Mouse (Mus musculus): Measurements from ENCODE around the gene Adam12.

Adam12 gene

GRCm38 (mm10) chr7:134231378-134232346, at the start of gene Adam12:
Adam12 (minus strand) TSS chr7:134232146.
- DNase-seq (ENCODE audit: low spot score) = no peak

GRCm38 (mm10) chr7:134272956-134273355, 41.0 kb upstream of the Adam12 start:
- DNase-seq (ENCODE audit: low spot score) = no peak

- DNase-seq (ENCODE audit: low spot score) = no peak
Observed at GRCm38 (mm10) chr7:134272421-134272820, 40.5 kb upstream of the Adam12 start.

GRCm38 (mm10) chr7:134265783-134266182, 33.8 kb upstream of the Adam12 start:
- no peak for DNase-seq (ENCODE audit: low spot score)

GRCm38 (mm10) chr7:134263146-134263906, 31.4 kb upstream of the Adam12 start:
- peak; percentile 74 for DNase-seq (ENCODE audit: low spot score)

- DNase-seq (ENCODE audit: low spot score) = peak; percentile 75
Observed at GRCm38 (mm10) chr7:134261003-134261701, 29.2 kb upstream of the Adam12 start.

GRCm38 (mm10) chr7:134250273-134250870, 18.4 kb upstream of the Adam12 start:
- no peak for DNase-seq (ENCODE audit: low spot score)

GRCm38 (mm10) chr7:134248041-134248440, 16.1 kb upstream of the Adam12 start:
- no peak for DNase-seq (ENCODE audit: low spot score)

GRCm38 (mm10) chr7:134246624-134247023, 14.7 kb upstream of the Adam12 start:
- no peak for DNase-seq (ENCODE audit: low spot score)

- DNase-seq (ENCODE audit: low spot score) = peak; percentile 47
Observed at GRCm38 (mm10) chr7:134242773-134243172, 10.8 kb upstream of the Adam12 start.

GRCm38 (mm10) chr7:134241212-134241611, 9.3 kb upstream of the Adam12 start:
- no peak for DNase-seq (ENCODE audit: low spot score)

- DNase-seq (ENCODE audit: low spot score) = no peak
Observed at GRCm38 (mm10) chr7:134240579-134240978, 8.6 kb upstream of the Adam12 start.

- no peak for DNase-seq (ENCODE audit: low spot score)
Observed at GRCm38 (mm10) chr7:134238863-134239262, 6.9 kb upstream of the Adam12 start.

- no peak for DNase-seq (ENCODE audit: low spot score)
Observed at GRCm38 (mm10) chr7:134237356-134237755, 5.4 kb upstream of the Adam12 start.

- DNase-seq (ENCODE audit: low spot score) = no peak
Observed at GRCm38 (mm10) chr7:134236727-134237126, 4.8 kb upstream of the Adam12 start.

- no peak for DNase-seq (ENCODE audit: low spot score)
Observed at GRCm38 (mm10) chr7:134235552-134235951, 3.6 kb upstream of the Adam12 start.

GRCm38 (mm10) chr7:134230708-134231107, 1.2 kb downstream of the Adam12 start:
- DNase-seq (ENCODE audit: low spot score) = no peak

- no peak for DNase-seq (ENCODE audit: low spot score)
Observed at GRCm38 (mm10) chr7:134229899-134230298, 2.0 kb downstream of the Adam12 start.

- DNase-seq (ENCODE audit: low spot score) = no peak
Observed at GRCm38 (mm10) chr7:134227773-134228455, 4.0 kb downstream of the Adam12 start.

- DNase-seq (ENCODE audit: low spot score) = no peak
Observed at GRCm38 (mm10) chr7:134227101-134227500, 4.8 kb downstream of the Adam12 start.

- DNase-seq (ENCODE audit: low spot score) = no peak
Observed at GRCm38 (mm10) chr7:134226231-134226630, 5.7 kb downstream of the Adam12 start.

Data from lung, postnatal 25 days (tissue).